Mouse (Mus musculus) 416B (cell line): Measurements from ENCODE around the gene Nxnl2.
"Not testable (repeated sequence)": the region's sequence is repeated elsewhere in the genome, so short reads cannot be mapped to it uniquely, and the experiment has no call there.

Experiments used
- DNase-seq: peaks from one replicate; pipeline ENCODE4 v3.0.0; 2011; ENCODE audit warnings: low read depth

Nxnl2 gene

GRCm38 (mm10) chr13:51179362-51179761, 8.5 kb downstream of the Nxnl2 start:
- no peak for DNase-seq

- no peak for DNase-seq
These were observed 11.4 kb downstream of the Nxnl2 start for GRCm38 (mm10) chr13:51182236-51182635.

GRCm38 (mm10) chr13:51184896-51185295, 14.1 kb downstream of the Nxnl2 start:
- no peak for DNase-seq

- no peak for DNase-seq
These were observed 19.5 kb downstream of the Nxnl2 start for GRCm38 (mm10) chr13:51190336-51190735.

- DNase-seq: peak; percentile 66
These were observed 20.8 kb downstream of the Nxnl2 start for GRCm38 (mm10) chr13:51191416-51192140.

GRCm38 (mm10) chr13:51193893-51194292, 23.1 kb downstream of the Nxnl2 start:
- DNase-seq: peak; percentile 77

- DNase-seq: no peak
These were observed 26.9 kb downstream of the Nxnl2 start for GRCm38 (mm10) chr13:51197699-51198098.

- DNase-seq: no peak
These were observed 27.4 kb downstream of the Nxnl2 start for GRCm38 (mm10) chr13:51198186-51198585.

- DNase-seq: not testable (repeated sequence)
These were observed 31.4 kb downstream of the Nxnl2 start for GRCm38 (mm10) chr13:51201985-51202843.

- not testable (repeated sequence) for DNase-seq
These were observed 32.0 kb downstream of the Nxnl2 start for GRCm38 (mm10) chr13:51202844-51203173.

- no peak for DNase-seq
These were observed 32.6 kb downstream of the Nxnl2 start for GRCm38 (mm10) chr13:51203467-51203866.

- DNase-seq: not testable (repeated sequence)
These were observed 33.3 kb downstream of the Nxnl2 start for GRCm38 (mm10) chr13:51204081-51204480.

- no peak for DNase-seq
These were observed 37.1 kb downstream of the Nxnl2 start for GRCm38 (mm10) chr13:51207965-51208364.

GRCm38 (mm10) chr13:51208378-51209100, 37.7 kb downstream of the Nxnl2 start:
- DNase-seq: no peak

GRCm38 (mm10) chr13:51210639-51211038, 39.8 kb downstream of the Nxnl2 start:
- DNase-seq: no peak

GRCm38 (mm10) chr13:51214746-51215145, 43.9 kb downstream of the Nxnl2 start:
- no peak for DNase-seq

GRCm38 (mm10) chr13:51220897-51221296, 50.1 kb downstream of the Nxnl2 start:
- no peak for DNase-seq

GRCm38 (mm10) chr13:51221425-51222160, 50.8 kb downstream of the Nxnl2 start:
- no peak for DNase-seq
